Mouse (Mus musculus) CD4-positive, CD25-positive, alpha-beta regulatory T cell, adult 9 weeks (primary cell): ENCODE data around the gene 9530077C05Rik. TPM values are rescaled to one million over a fixed set of nuclear protein-coding genes. Genes with fewer than 3 reads are reported as not detected.

Source experiments
- polyA plus RNA-seq: library from polyadenylated mRNA; unstranded; fragments of 100-300 nt; shearing (Covaris generic); gene quantifications from one replicate; pipeline ENCODE4 v1.2.1, GENCODE M21; 2017

The 9530077C05Rik gene
- polyA plus RNA-seq = 0.41 TPM

GRCm38 (mm10) chr9:22411002-22411857 lies at the start of gene 9530077C05Rik:
TSS of gene 9530077C05Rik (plus strand) at chr9:22411513.

GRCm38 (mm10) chr9:22389021-22389476 lies 22.3 kb upstream of the 9530077C05Rik start, which contains the start of gene Anln:
TSS of gene Anln (minus strand) at chr9:22389188.

GRCm38 (mm10) chr9:22453990-22454389 lies 42.7 kb downstream of the 9530077C05Rik start, which contains the start of gene Gm17545:
TSS of gene Gm17545 (plus strand) at chr9:22454290.

GRCm38 (mm10) chr9:22469643-22470042 lies 58.3 kb downstream of the 9530077C05Rik start, which contains the start of gene Rp9:
TSS of gene Rp9 (minus strand) at chr9:22469743.

GRCm38 (mm10) chr9:22475424-22475868 lies 64.1 kb downstream of the 9530077C05Rik start, which contains the start of gene Bbs9:
TSS of gene Bbs9 (plus strand) at chr9:22475715.

Other genes with a start within 250 kb of the 9530077C05Rik start
- not detected for gene Zfp872, start 223.4 kb upstream of the 9530077C05Rik start, polyA plus RNA-seq
- 60.9 TPM for gene Zfp809, start 185.8 kb upstream of the 9530077C05Rik start, polyA plus RNA-seq
- gene Zfp599, start 151.6 kb upstream of the 9530077C05Rik start, polyA plus RNA-seq = 5.9 TPM
- 16.1 TPM for gene Zfp810, start 103.9 kb upstream of the 9530077C05Rik start, polyA plus RNA-seq
- 0.87 TPM for gene Anln, start 22.3 kb upstream of the 9530077C05Rik start, polyA plus RNA-seq
- gene Gm17545, start 42.8 kb downstream of the 9530077C05Rik start, polyA plus RNA-seq = not detected
- 22.8 TPM for gene Rp9, start 58.2 kb downstream of the 9530077C05Rik start, polyA plus RNA-seq
- 25.2 TPM for gene Bbs9, start 64.2 kb downstream of the 9530077C05Rik start, polyA plus RNA-seq